Mouse (Mus musculus) neutrophil, adult 65 days (primary cell): ENCODE data around the gene Cd207. TPM values are rescaled to one million over a fixed set of nuclear protein-coding genes. Genes with fewer than 3 reads are reported as not detected.

Experiments used
- total RNA-seq: library from RNA; stranded (reverse); gene quantifications from 2 replicates; pipeline ENCODE4 v1.2.4, GENCODE M21; 2023

Gene Cd207
- total RNA-seq, result not detected in 2 replicates

GRCm38 (mm10) chr6:83677757-83678156, at the start of gene Cd207:
Gene Cd207, minus strand, starts transcription at chr6:83677857.

GRCm38 (mm10) chr6:83711067-83711675, 33.5 kb upstream of the Cd207 start, which contains the start of gene Vax2:
Gene Vax2, plus strand, starts transcription at chr6:83711264.

GRCm38 (mm10) chr6:83656087-83656486, 21.6 kb downstream of the Cd207 start, which contains the start of gene Clec4f:
Gene Clec4f, minus strand, starts transcription at chr6:83656187.

Other genes with a start within 250 kb of the Cd207 start
- gene Tet3, start 218.8 kb downstream of the Cd207 start, total RNA-seq, result 52.2 and 84.2 TPM in 2 replicates
- gene Dguok, start 170.9 kb downstream of the Cd207 start, total RNA-seq, result 11.7 and 14.1 TPM in 2 replicates
- not detected in 2 replicates for gene Actg2, start 141.6 kb downstream of the Cd207 start, total RNA-seq
- 16.9 and 19.7 TPM in 2 replicates for gene Stambp, start 105.1 kb downstream of the Cd207 start, total RNA-seq
- gene Clec4f, start 21.7 kb downstream of the Cd207 start, total RNA-seq, result not detected in 2 replicates
- not detected in 2 replicates for gene Vax2, start 33.4 kb upstream of the Cd207 start, total RNA-seq
- gene Atp6v1b1, start 65.1 kb upstream of the Cd207 start, total RNA-seq, result not detected in 2 replicates
- gene Ankrd53, start 84.8 kb upstream of the Cd207 start, total RNA-seq, result not detected in 2 replicates
- 38.2 and 50.3 TPM in 2 replicates for gene Tex261, start 98.0 kb upstream of the Cd207 start, total RNA-seq
- gene Nagk, start 117.1 kb upstream of the Cd207 start, total RNA-seq, result 12.3 and 13.7 TPM in 2 replicates
- 5.8 and 8.8 TPM in 2 replicates for gene Paip2b, start 153.9 kb upstream of the Cd207 start, total RNA-seq
- 65.3 and 75.1 TPM in 2 replicates for gene Zfp638, start 189.3 kb upstream of the Cd207 start, total RNA-seq